Mouse (Mus musculus) right cerebral cortex, adult 18-20 months (tissue): ENCODE results near the gene Gm7173.

Experiments used
- DNase-seq: peaks from one replicate; pipeline ENCODE4 v3.0.0; 2022; ENCODE audit warnings: mixed read lengths

Gene Gm7173

DNA sequence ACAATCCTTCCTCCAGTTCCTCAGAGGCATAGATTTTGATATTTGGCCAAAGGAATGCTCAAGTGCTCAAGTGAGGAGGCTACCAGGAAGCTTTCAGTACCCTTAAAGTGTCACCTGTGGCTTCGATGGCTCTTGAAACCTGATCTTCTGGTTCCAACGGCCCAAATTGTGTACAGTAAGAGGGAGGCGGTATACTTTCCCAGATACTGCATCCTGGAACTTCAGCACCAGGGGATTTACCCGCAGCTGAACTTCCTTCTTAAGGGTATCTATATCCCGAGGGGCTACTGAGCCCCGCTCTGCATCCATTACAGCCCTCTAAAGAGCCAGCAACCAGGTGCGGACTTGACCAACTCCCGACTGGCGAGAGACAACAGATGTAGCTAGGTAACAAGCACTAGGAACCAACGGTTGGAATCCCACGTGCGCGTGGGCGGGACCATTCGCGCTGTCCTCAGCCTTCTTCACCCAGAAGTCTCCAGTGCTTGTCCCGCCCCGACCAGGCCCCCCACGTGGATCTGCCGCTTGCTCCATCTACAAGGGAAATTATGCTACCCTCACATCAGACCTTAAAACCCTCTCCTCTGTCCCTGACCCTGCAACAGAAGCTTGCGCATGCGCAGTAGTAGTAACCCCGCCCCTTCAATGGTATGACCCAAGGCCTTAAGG lies at the start of gene Gm7173:
Gm7173 (minus strand) TSS at position 309 of the 669 bp plus-strand sequence.
- peak; percentile 14 for DNase-seq

DNA sequence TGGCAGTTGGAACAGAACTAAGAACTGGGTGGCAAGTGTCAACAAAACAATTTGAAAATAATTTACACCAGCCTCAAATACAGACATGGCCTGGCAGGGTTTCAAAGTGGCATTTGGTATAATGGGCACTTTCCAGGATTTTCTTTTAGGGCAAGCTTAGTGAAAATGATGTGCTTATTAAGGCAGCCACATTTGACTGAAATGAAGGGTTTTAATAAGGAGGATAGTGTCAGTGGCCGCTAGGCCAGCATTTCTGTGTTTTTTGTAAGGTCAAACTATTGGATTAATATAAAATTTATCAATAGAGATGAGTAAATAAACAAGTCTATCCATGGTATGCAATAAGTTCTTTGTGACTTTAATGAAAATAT lies 546 bp upstream of the Gm7173 start:
- DNase-seq: no peak

DNA sequence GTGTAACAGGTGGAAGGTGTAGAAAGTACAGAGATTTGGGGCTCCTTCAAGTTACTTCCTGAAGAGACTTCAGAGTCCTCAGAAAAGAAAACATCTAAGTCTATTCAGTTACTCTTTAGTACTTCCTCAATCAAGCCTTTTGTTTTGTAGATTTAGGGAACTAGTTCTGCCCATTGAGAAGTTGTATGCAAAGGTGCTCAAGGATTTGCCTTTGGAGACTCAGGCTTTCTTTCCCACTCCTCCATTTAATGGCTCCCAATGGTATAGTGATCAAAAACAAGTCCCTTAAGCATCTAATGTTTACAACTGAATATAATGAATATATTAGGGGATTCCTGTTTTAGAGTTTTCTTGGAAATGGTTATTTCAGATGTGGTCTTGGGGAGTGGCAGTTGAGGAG lies 200.3 kb downstream of the Gm7173 start:
- DNase-seq: no peak
